Mouse (Mus musculus): ENCODE measurements at regions not wholly inside any gene's neighbourhood (a gene's known extent, or its start where the extent isn't known, plus 50 kb on each side); places are given as distances from the start of the nearest gene placed in this dataset.

GRCm38 (mm10) chr2:74239586-74239985 is 328.5 kb upstream of the Atp5g3 start:
- TF ChIP-seq POLR2AphosphoS5 (IDR thresholded peaks at IDR 0.05; ENCODE audit: insufficient replicate concordance, low read depth, low read length) (no peak), CTCF (IDR thresholded peaks at IDR 0.05; ENCODE audit: low read depth, low read length) (no peak), GATA1 (IDR thresholded peaks at IDR 0.05; ENCODE audit: borderline replicate concordance, low read length) (no peak), TAL1 (conservative IDR thresholded peaks at IDR 0.05; ENCODE audit: low read depth, low read length) (no peak), GATA2 (IDR thresholded peaks at IDR 0.05; ENCODE audit: borderline replicate concordance, low read depth, low read length) (no peak)
- no peaks in the 10 kb centered on the region for H3K4me1 ChIP-seq (ENCODE audit: insufficient read depth, low read depth, low read length)
- no peak overlapping the region for H3K4me3 ChIP-seq (ENCODE audit: low read depth, low read length)
- no peaks in the 10 kb centered on the region for H3K36me3 ChIP-seq (replicated peaks)
- H3K9me3 ChIP-seq (replicated peaks) = no peaks in the 10 kb centered on the region
- H3K27me3 ChIP-seq (ENCODE audit: insufficient read depth, low read length) = peaks cover 4% of the 10 kb centered on the region; the same call in 1 of the 2 replicates
- no peak for ATAC-seq (ENCODE audit: extremely low read depth, insufficient number of reproducible peaks, low FRiP score, poor library complexity, severe bottlenecking)
- no peak for DNase-seq (ENCODE audit: low spot score)

- Histone ChIP-seq H3K9me3 (replicated peaks) (no peaks in the 10 kb centered on the region), H3K4me3 (ENCODE audit: low read depth, low read length) (no peak overlapping the region)
- no peak for ATAC-seq (ENCODE audit: extremely low read depth, insufficient number of reproducible peaks, low FRiP score, poor library complexity, severe bottlenecking)
These were observed 306.3 kb upstream of the Atp5g3 start for GRCm38 (mm10) chr2:74217437-74217836.

DNA sequence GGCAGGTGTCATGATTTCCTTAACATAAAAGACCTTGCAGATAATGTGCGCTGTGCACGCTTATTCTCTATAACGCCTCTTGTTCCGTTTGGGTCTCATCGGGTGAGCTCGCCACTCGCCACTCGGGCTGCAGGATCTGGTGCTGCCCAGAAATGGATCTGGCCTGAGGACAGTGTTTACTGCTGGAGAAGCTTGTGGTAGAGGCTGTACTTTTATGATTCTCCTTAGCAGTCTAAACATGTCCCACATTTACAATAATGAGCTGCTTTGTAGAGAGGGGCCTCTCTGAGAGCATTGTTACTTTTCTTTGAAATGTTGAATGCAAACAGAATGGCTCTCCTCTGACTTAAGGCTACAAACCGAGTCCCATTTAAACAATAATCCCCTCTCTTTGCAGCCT is 299.1 kb upstream of the Atp5g3 start:
- Histone ChIP-seq H3K4me1 (ENCODE audit: insufficient read depth, low read depth, low read length) (no peaks in the 10 kb centered on the region), H3K4me3 (ENCODE audit: low read depth, low read length) (no peak overlapping the region), H3K27me3 (ENCODE audit: insufficient read depth, low read length) (peaks cover 3% of the 10 kb centered on the region; the same call in 1 of the 2 replicates), H3K9me3 (replicated peaks) (no peaks in the 10 kb centered on the region), H3K36me3 (replicated peaks) (no peaks in the 10 kb centered on the region)
- DNase-seq (ENCODE audit: low spot score) = no peak
- no peak for ATAC-seq (ENCODE audit: extremely low read depth, insufficient number of reproducible peaks, low FRiP score, poor library complexity, severe bottlenecking)
- TF ChIP-seq GATA1 (IDR thresholded peaks at IDR 0.05; ENCODE audit: borderline replicate concordance, low read length) (no peak), POLR2AphosphoS5 (IDR thresholded peaks at IDR 0.05; ENCODE audit: insufficient replicate concordance, low read depth, low read length) (no peak), TAL1 (conservative IDR thresholded peaks at IDR 0.05; ENCODE audit: low read depth, low read length) (no peak), CTCF (IDR thresholded peaks at IDR 0.05; ENCODE audit: low read depth, low read length) (no peak), GATA2 (IDR thresholded peaks at IDR 0.05; ENCODE audit: borderline replicate concordance, low read depth, low read length) (no peak)

More at GRCm38 (mm10) chr2:74217437-74217836, 306.3 kb upstream of the Atp5g3 start:
- TF ChIP-seq POLR2AphosphoS5 (IDR thresholded peaks at IDR 0.05; ENCODE audit: insufficient replicate concordance, low read depth, low read length) = no peak
- no peak for TF ChIP-seq GATA2 (IDR thresholded peaks at IDR 0.05; ENCODE audit: borderline replicate concordance, low read depth, low read length)
- TF ChIP-seq GATA1 (IDR thresholded peaks at IDR 0.05; ENCODE audit: borderline replicate concordance, low read length) = no peak
- TF ChIP-seq TAL1 (conservative IDR thresholded peaks at IDR 0.05; ENCODE audit: low read depth, low read length) = no peak
- TF ChIP-seq CTCF (IDR thresholded peaks at IDR 0.05; ENCODE audit: low read depth, low read length) = no peak
- H3K36me3 ChIP-seq (replicated peaks) = no peaks in the 10 kb centered on the region
- DNase-seq (ENCODE audit: low spot score) = no peak
- H3K4me1 ChIP-seq (ENCODE audit: insufficient read depth, low read depth, low read length) = no peaks in the 10 kb centered on the region
- peaks cover 3% of the 10 kb centered on the region; the same call in 1 of the 2 replicates for H3K27me3 ChIP-seq (ENCODE audit: insufficient read depth, low read length)

GRCm38 (mm10) chr2:74209421-74209917 is 298.3 kb upstream of the Atp5g3 start:
- Histone ChIP-seq H3K4me1 (ENCODE audit: insufficient read depth, low read depth, low read length) (no peaks in the 10 kb centered on the region), H3K27me3 (ENCODE audit: insufficient read depth, low read length) (peaks cover 3% of the 10 kb centered on the region; the same call in 1 of the 2 replicates), H3K9me3 (replicated peaks) (no peaks in the 10 kb centered on the region), H3K4me3 (ENCODE audit: low read depth, low read length) (no peak overlapping the region), H3K36me3 (replicated peaks) (no peaks in the 10 kb centered on the region)
- no peak for ATAC-seq (ENCODE audit: extremely low read depth, insufficient number of reproducible peaks, low FRiP score, poor library complexity, severe bottlenecking)
- TF ChIP-seq TAL1 (conservative IDR thresholded peaks at IDR 0.05; ENCODE audit: low read depth, low read length) = no peak
- no peak for DNase-seq (ENCODE audit: low spot score)

- no peak for TF ChIP-seq GATA1 (IDR thresholded peaks at IDR 0.05; ENCODE audit: borderline replicate concordance, low read length)
- TF ChIP-seq GATA2 (IDR thresholded peaks at IDR 0.05; ENCODE audit: borderline replicate concordance, low read depth, low read length) = no peak
- H3K4me3 ChIP-seq (ENCODE audit: low read depth, low read length) = no peak overlapping the region
- ATAC-seq (ENCODE audit: extremely low read depth, insufficient number of reproducible peaks, low FRiP score, poor library complexity, severe bottlenecking) (no peak), DNase-seq (ENCODE audit: low spot score) (no peak)
- H3K27me3 ChIP-seq (ENCODE audit: insufficient read depth, low read length) = no peaks in the 10 kb centered on the region
- H3K4me1 ChIP-seq (ENCODE audit: insufficient read depth, low read depth, low read length) = no peaks in the 10 kb centered on the region
- no peaks in the 10 kb centered on the region for H3K9me3 ChIP-seq (replicated peaks)
- no peaks in the 10 kb centered on the region for H3K36me3 ChIP-seq (replicated peaks)
These were observed 296.3 kb upstream of the Atp5g3 start for GRCm38 (mm10) chr2:74207440-74207839.

GRCm38 (mm10) chr2:74202776-74203175 is 291.6 kb upstream of the Atp5g3 start:
- Histone ChIP-seq H3K27me3 (ENCODE audit: insufficient read depth, low read length) (peaks cover 3% of the 10 kb centered on the region; the same call in 1 of the 2 replicates), H3K36me3 (replicated peaks) (no peaks in the 10 kb centered on the region), H3K4me1 (ENCODE audit: insufficient read depth, low read depth, low read length) (no peaks in the 10 kb centered on the region), H3K9me3 (replicated peaks) (no peaks in the 10 kb centered on the region), H3K4me3 (ENCODE audit: low read depth, low read length) (no peak overlapping the region)
- no peak for DNase-seq (ENCODE audit: low spot score)
- TF ChIP-seq GATA2 (IDR thresholded peaks at IDR 0.05; ENCODE audit: borderline replicate concordance, low read depth, low read length) (no peak), TAL1 (conservative IDR thresholded peaks at IDR 0.05; ENCODE audit: low read depth, low read length) (no peak), POLR2AphosphoS5 (IDR thresholded peaks at IDR 0.05; ENCODE audit: insufficient replicate concordance, low read depth, low read length) (no peak), CTCF (IDR thresholded peaks at IDR 0.05; ENCODE audit: low read depth, low read length) (no peak), GATA1 (IDR thresholded peaks at IDR 0.05; ENCODE audit: borderline replicate concordance, low read length) (no peak)
- ATAC-seq (ENCODE audit: extremely low read depth, insufficient number of reproducible peaks, low FRiP score, poor library complexity, severe bottlenecking) = no peak
